Mouse (Mus musculus) embryonic facial prominence, embryonic 15.5 days (tissue): Measurements from ENCODE around the gene Pi4k2a. TPM values are rescaled to one million over a fixed set of nuclear protein-coding genes. Genes with fewer than 3 reads are reported as not detected.

Source experiments
- ATAC-seq: fragments of 200-750 bp; cut with Nextera tagmentation; 2 replicates; pipeline ENCODE4 v1.8.0; 2017; ENCODE audit warnings: low read depth, moderate TSS enrichment; ENCODE audit not compliant: insufficient number of reproducible peaks, low FRiP score, low TSS enrichment
- H3K27ac ChIP-seq: fragments of 300-500 bp; sonication (generic); replicated peaks from 2 replicates; pipeline ENCODE4 v1.5.1; 2015; ENCODE audit warnings: mild to moderate bottlenecking, inconsistent platforms
- H3K27me3 ChIP-seq: fragments of 300-500 bp; sonication (generic); 2 replicates; pipeline ENCODE4 v1.6.1; 2015; ENCODE audit warnings: inconsistent platforms
- H3K36me3 ChIP-seq: fragments of 300-500 bp; sonication (generic); 2 replicates; pipeline ENCODE4 v1.6.1; 2015; ENCODE audit warnings: mild to moderate bottlenecking, inconsistent platforms
- H3K4me1 ChIP-seq: fragments of 300-500 bp; sonication (generic); 2 replicates; pipeline ENCODE4 v1.6.1; 2015; ENCODE audit warnings: inconsistent platforms
- H3K4me2 ChIP-seq: fragments of 300-500 bp; sonication (generic); replicated peaks from 2 replicates; pipeline ENCODE4 v1.6.1; 2015; ENCODE audit warnings: mild to moderate bottlenecking, inconsistent platforms
- H3K4me3 ChIP-seq: fragments of 300-500 bp; sonication (generic); replicated peaks from 2 replicates; pipeline ENCODE4 v1.5.1; 2015; ENCODE audit warnings: mild to moderate bottlenecking, inconsistent platforms
- H3K9ac ChIP-seq: fragments of 300-500 bp; sonication (generic); 2 replicates; pipeline ENCODE4 v1.6.1; 2015; ENCODE audit warnings: inconsistent platforms
- H3K9me3 ChIP-seq: fragments of 300-500 bp; sonication (generic); replicated peaks from 2 replicates; pipeline ENCODE4 v1.6.1; 2016; ENCODE audit warnings: inconsistent platforms
- WGBS: fragments of 180-500 bp; shearing (Covaris S2); methylation state at CpG from one replicate; pipeline ENCODE4 v1.1.7; 2015; 5-methylcytosine and 5-hydroxymethylcytosine counted together
- polyA plus RNA-seq: library from polyadenylated mRNA; unstranded; fragments of >200 nt; fragmentation: Nextera tagmentation; extraction: Ambion mirVana; gene quantifications from 2 replicates; pipeline ENCODE4 v1.2.1, GENCODE M21; 2015

Gene Pi4k2a
- polyA plus RNA-seq, 1 experiment from 2014 or later, result 28.0 TPM

DNA sequence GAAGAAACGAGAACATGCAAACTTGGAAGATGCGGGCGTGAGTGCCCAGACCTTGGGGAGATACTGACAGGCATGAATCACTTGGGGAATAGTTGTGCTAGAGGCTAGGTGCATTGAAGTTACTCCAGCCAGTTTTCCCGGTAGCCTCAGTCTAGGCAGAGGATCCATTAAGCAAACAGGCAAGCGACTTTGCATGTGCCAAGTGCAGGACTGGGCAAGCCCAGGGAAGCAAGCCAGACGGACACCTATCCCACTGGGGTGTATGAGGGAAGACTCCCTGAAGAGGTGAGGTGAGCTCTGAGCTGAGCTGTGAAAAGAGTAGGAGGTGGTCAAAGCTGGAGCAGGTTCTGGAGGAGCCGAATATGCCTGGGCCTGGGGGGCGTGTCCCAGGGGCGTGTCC lies 77.2 kb downstream of the Pi4k2a start:
- 54% methylated on average over 9 of the region's 9 CpGs for WGBS

DNA sequence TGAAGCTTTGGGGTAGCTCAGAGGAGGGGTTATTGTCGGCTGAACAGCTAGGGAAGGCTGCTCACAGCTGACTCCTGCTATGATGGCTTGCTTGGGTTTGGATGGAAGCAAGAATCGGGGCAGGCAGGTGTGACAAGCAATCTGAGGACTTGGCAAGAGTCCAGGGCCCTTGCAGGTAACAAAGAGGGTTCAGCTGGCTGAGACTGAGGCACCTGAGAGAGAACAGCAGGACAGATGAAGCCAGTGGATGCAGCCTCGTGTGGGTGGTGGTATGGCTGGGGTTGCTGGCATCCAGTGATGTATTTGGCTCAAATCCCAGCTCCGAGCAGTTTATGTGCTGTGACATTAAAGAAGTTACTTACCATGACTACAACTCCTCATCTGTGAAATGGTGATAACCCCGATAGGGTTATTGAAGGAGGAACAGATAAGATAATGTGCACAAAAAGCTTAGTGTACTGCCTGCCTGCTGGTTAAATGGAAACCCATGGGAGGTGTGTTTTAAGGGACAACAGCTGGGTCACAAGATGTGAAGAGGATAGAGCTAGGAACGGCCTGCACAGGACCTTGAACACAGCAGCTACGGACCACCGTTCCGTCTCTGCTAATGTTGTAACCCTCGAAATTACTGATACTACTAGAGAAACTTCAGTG lies 79.2 kb downstream of the Pi4k2a start:
- H3K9ac ChIP-seq, result no peak overlapping the region
- peak overlapping the region; percentile 86; the same call in 1 of the 2 replicates for H3K4me2 ChIP-seq
- no peak overlapping the region for H3K27ac ChIP-seq
- no peak overlapping the region for H3K4me3 ChIP-seq
- 62% methylated on average over 10 of the region's 10 CpGs for WGBS
- peaks cover 20% of the 10 kb centered on the region for H3K4me1 ChIP-seq
- no peaks in the 10 kb centered on the region for H3K36me3 ChIP-seq
- peaks cover 16% of the 10 kb centered on the region for H3K27me3 ChIP-seq
- H3K9me3 ChIP-seq, result no peaks in the 10 kb centered on the region
- ATAC-seq, result no peak

More for the DNA sequence above, 77.2 kb downstream of the Pi4k2a start:
- peaks cover 16% of the 10 kb centered on the region for H3K27me3 ChIP-seq
- peaks cover 20% of the 10 kb centered on the region for H3K4me1 ChIP-seq
- ATAC-seq, result no peak
- H3K27ac ChIP-seq, result no peak overlapping the region
- no peak overlapping the region for H3K9ac ChIP-seq
- H3K36me3 ChIP-seq, result no peaks in the 10 kb centered on the region
- H3K4me3 ChIP-seq, result no peak overlapping the region
- H3K9me3 ChIP-seq, result no peaks in the 10 kb centered on the region
- no peak overlapping the region for H3K4me2 ChIP-seq

DNA sequence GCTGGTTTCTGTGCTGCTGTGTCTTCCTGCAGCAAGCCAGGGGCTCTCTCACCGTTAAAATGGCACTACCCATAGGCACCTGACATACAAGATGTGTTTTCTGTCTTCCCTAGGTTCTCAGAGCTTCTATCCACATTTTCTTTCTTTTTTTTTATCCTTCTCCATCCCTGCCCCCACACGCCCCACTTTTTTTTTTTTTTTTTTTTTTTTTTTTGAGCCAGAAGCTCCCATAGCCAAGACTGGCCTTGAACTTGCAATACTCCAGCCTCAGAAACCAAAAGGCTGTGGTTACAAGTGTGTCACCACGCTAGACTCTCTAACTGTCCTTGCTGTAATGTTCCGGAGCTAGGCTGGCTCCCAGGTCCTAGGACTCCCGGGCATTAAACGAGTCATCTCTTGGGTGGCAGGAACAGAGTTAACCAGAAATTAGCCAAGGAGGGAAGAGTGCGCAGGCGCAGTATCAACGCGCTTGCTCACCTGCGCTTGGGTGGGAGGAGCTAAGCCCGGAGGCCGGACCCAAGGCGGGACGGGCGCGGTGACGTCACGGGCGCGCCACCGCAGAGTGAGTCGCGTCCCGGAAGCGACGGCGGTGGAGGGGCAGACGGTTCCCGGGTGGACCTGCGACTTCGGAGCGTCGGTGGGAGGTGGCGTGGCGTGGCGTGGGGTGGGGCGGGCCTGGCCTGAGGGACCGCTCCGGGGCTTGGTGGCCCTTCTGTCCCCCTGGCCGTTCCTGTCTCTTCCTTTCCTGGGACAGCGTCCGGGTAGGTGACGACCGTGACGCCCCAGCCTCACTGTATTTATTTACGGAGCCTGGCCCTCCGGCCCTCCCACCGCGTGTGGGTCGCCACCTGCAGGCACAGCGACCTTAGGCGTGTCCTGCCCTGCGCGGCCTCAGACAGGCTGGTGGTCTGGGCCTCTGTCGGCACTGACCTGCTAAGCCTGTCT lies 80.0 kb downstream of the Pi4k2a start:
- peak; percentile 89 for ATAC-seq
- H3K4me2 ChIP-seq, result peak overlapping the region; percentile 86
- no peaks in the 10 kb centered on the region for H3K9me3 ChIP-seq
- peaks cover 16% of the 10 kb centered on the region for H3K27me3 ChIP-seq
- peaks cover 20% of the 10 kb centered on the region for H3K4me1 ChIP-seq
- H3K27ac ChIP-seq, result 0 out of 2 replicates have a peak overlapping the region, but pooled peaks have one; percentile 11
- 2% methylated on average over 56 of the region's 56 CpGs for WGBS
- H3K4me3 ChIP-seq, result peak overlapping the region; percentile 93
- peak overlapping the region; percentile 84 for H3K9ac ChIP-seq
- no peaks in the 10 kb centered on the region for H3K36me3 ChIP-seq

Other genes starting within 250 kb of the Pi4k2a start
- 5.6 and 7.1 TPM in 2 replicates for gene Frat2, start 242.3 kb upstream of the Pi4k2a start, polyA plus RNA-seq
- 16.1 and 16.7 TPM in 2 replicates for gene Rrp12, start 194.3 kb upstream of the Pi4k2a start, polyA plus RNA-seq
- gene Pgam1, start 178.5 kb upstream of the Pi4k2a start, polyA plus RNA-seq, result 568 and 639 TPM in 2 replicates
- 71.5 and 72.8 TPM in 2 replicates for gene Exosc1, start 157.0 kb upstream of the Pi4k2a start, polyA plus RNA-seq
- 87.2 and 92.4 TPM in 2 replicates for gene Zdhhc16, start 157.0 kb upstream of the Pi4k2a start, polyA plus RNA-seq
- gene Mms19, start 109.3 kb upstream of the Pi4k2a start, polyA plus RNA-seq, result 35.2 and 42.0 TPM in 2 replicates
- 33.2 and 34.2 TPM in 2 replicates for gene Ubtd1, start 108.7 kb upstream of the Pi4k2a start, polyA plus RNA-seq
- 1.6 and 1.9 TPM in 2 replicates for gene Ankrd2, start 54.5 kb upstream of the Pi4k2a start, polyA plus RNA-seq
- 1.7 TPM in 2 replicates for gene Hoga1, start 44.9 kb upstream of the Pi4k2a start, polyA plus RNA-seq
- gene 4933411K16Rik, start 38.2 kb upstream of the Pi4k2a start, polyA plus RNA-seq, result 0.16 TPM in 1 of 2 replicates, not detected in the other
- 29.0 and 30.0 TPM in 2 replicates for gene Morn4, start 4.1 kb upstream of the Pi4k2a start, polyA plus RNA-seq
- 51.0 and 53.6 TPM in 2 replicates for gene Avpi1, start 38.6 kb downstream of the Pi4k2a start, polyA plus RNA-seq
- gene Marveld1, start 56.9 kb downstream of the Pi4k2a start, polyA plus RNA-seq, result 15.2 and 20.3 TPM in 2 replicates
- gene Zfyve27, start 73.5 kb downstream of the Pi4k2a start, polyA plus RNA-seq, result 26.2 and 28.8 TPM in 2 replicates
- 6.3 and 8.7 TPM in 2 replicates for gene Sfrp5, start 111.8 kb downstream of the Pi4k2a start, polyA plus RNA-seq
- gene Golga7b, start 157.1 kb downstream of the Pi4k2a start, polyA plus RNA-seq, result 6.7 and 7.7 TPM in 2 replicates